Mouse (Mus musculus): ENCODE measurements around the gene Zfp235. TPM values are rescaled to one million over a fixed set of nuclear protein-coding genes. Genes with fewer than 3 reads are reported as not detected.

Zfp235 gene
- polyA plus RNA-seq, 1 experiment from 2014 or later, result 16.8 TPM

GRCm38 (mm10) chr7:24188901-24189570 is 55.1 kb downstream of the Zfp235 start:
- no peaks in the 10 kb centered on the region; the same call in 1 of the 2 replicates for H3K36me3 ChIP-seq (ENCODE audit: control insufficient read depth, insufficient read depth, low read length)
- H3K9ac ChIP-seq (ENCODE audit: low read depth, low read length), result no peak overlapping the region
- no peaks in the 10 kb centered on the region; the same call in 1 of the 2 replicates for H3K9me3 ChIP-seq (ENCODE audit: control insufficient read depth, low read length)
- ATAC-seq (ENCODE audit: low FRiP score, low TSS enrichment), result no peak
- H3K4me3 ChIP-seq (ENCODE audit: low read length), result no peak overlapping the region
- 69% methylated on average over 4 of the region's 4 CpGs for WGBS
- H3K4me1 ChIP-seq (ENCODE audit: control insufficient read depth, insufficient read depth, low read length), result no peaks in the 10 kb centered on the region
- no peak overlapping the region for H3K4me2 ChIP-seq (replicated peaks; ENCODE audit: low read depth, low read length)
- H3K27me3 ChIP-seq (ENCODE audit: control insufficient read depth, insufficient read depth, low read length), result no peaks in the 10 kb centered on the region
- H3K27ac ChIP-seq (ENCODE audit: low read depth, low read length), result no peak overlapping the region

- Histone ChIP-seq H3K4me1 (ENCODE audit: control insufficient read depth, insufficient read depth, low read length) (no peaks in the 10 kb centered on the region), H3K4me2 (replicated peaks; ENCODE audit: low read depth, low read length) (no peak overlapping the region), H3K36me3 (ENCODE audit: control insufficient read depth, insufficient read depth, low read length) (peaks cover 4% of the 10 kb centered on the region; the same call in 1 of the 2 replicates), H3K4me3 (ENCODE audit: low read length) (no peak overlapping the region), H3K9ac (ENCODE audit: low read depth, low read length) (no peak overlapping the region), H3K27ac (ENCODE audit: low read depth, low read length) (no peak overlapping the region), H3K27me3 (ENCODE audit: control insufficient read depth, insufficient read depth, low read length) (no peaks in the 10 kb centered on the region), H3K9me3 (ENCODE audit: control insufficient read depth, low read length) (peaks cover 5% of the 10 kb centered on the region; the same call in 1 of the 2 replicates)
- WGBS, result 82% methylated on average over 5 of the region's 5 CpGs
- ATAC-seq (ENCODE audit: low FRiP score, low TSS enrichment), result no peak
Measured at GRCm38 (mm10) chr7:24189571-24189944, 55.6 kb downstream of the Zfp235 start.

GRCm38 (mm10) chr7:24191361-24191760 is 57.4 kb downstream of the Zfp235 start:
- no peak overlapping the region for H3K9ac ChIP-seq (ENCODE audit: low read depth, low read length)
- WGBS, result 82% methylated on average over 2 of the region's 2 CpGs
- no peaks in the 10 kb centered on the region for H3K4me1 ChIP-seq (ENCODE audit: control insufficient read depth, insufficient read depth, low read length)
- H3K27me3 ChIP-seq (ENCODE audit: control insufficient read depth, insufficient read depth, low read length), result no peaks in the 10 kb centered on the region
- H3K9me3 ChIP-seq (ENCODE audit: control insufficient read depth, low read length), result peaks cover 9% of the 10 kb centered on the region; the same call in 1 of the 2 replicates
- no peak overlapping the region for H3K4me2 ChIP-seq (replicated peaks; ENCODE audit: low read depth, low read length)
- H3K4me3 ChIP-seq (ENCODE audit: low read length), result no peak overlapping the region
- ATAC-seq (ENCODE audit: low FRiP score, low TSS enrichment), result no peak
- no peak overlapping the region for H3K27ac ChIP-seq (ENCODE audit: low read depth, low read length)
- peaks cover 4% of the 10 kb centered on the region; the same call in 1 of the 2 replicates for H3K36me3 ChIP-seq (ENCODE audit: control insufficient read depth, insufficient read depth, low read length)

Other genes starting within 250 kb of the Zfp235 start
- gene Vmn1r178, start 242.2 kb upstream of the Zfp235 start, polyA plus RNA-seq (2014; fragmentation: Nextera tagmentation; extraction: Ambion mirVana), result not detected in 2 replicates
- gene Vmn1r179, start 207.2 kb upstream of the Zfp235 start, polyA plus RNA-seq (2014; fragmentation: Nextera tagmentation; extraction: Ambion mirVana), result not detected in 2 replicates
- gene Vmn1r180, start 183.5 kb upstream of the Zfp235 start, polyA plus RNA-seq (2014; fragmentation: Nextera tagmentation; extraction: Ambion mirVana), result not detected in 2 replicates
- gene Vmn1r181, start 159.6 kb upstream of the Zfp235 start, polyA plus RNA-seq (2014; fragmentation: Nextera tagmentation; extraction: Ambion mirVana), result not detected in 2 replicates
- not detected in 2 replicates for gene V1rd19, start 132.5 kb upstream of the Zfp235 start, polyA plus RNA-seq (2014; fragmentation: Nextera tagmentation; extraction: Ambion mirVana)
- not detected in 2 replicates for gene Vmn1r183, start 80.9 kb upstream of the Zfp235 start, polyA plus RNA-seq (2014; fragmentation: Nextera tagmentation; extraction: Ambion mirVana)
- gene Zfp180, start 52.2 kb upstream of the Zfp235 start, polyA plus RNA-seq (2014; fragmentation: Nextera tagmentation; extraction: Ambion mirVana), result 17.1 and 24.5 TPM in 2 replicates
- 4.0 and 5.3 TPM in 2 replicates for gene Zfp112, start 21.9 kb upstream of the Zfp235 start, polyA plus RNA-seq (2014; fragmentation: Nextera tagmentation; extraction: Ambion mirVana)
- gene Zfp114, start 40.9 kb downstream of the Zfp235 start, polyA plus RNA-seq (2014; fragmentation: Nextera tagmentation; extraction: Ambion mirVana), result 4.1 and 6.1 TPM in 2 replicates
- 6.8 and 12.0 TPM in 2 replicates for gene Zfp111, start 77.3 kb downstream of the Zfp235 start, polyA plus RNA-seq (2014; fragmentation: Nextera tagmentation; extraction: Ambion mirVana)
- gene Zfp109, start 103.4 kb downstream of the Zfp235 start, polyA plus RNA-seq (2014; fragmentation: Nextera tagmentation; extraction: Ambion mirVana), result 1.7 and 5.0 TPM in 2 replicates
- gene Zfp108, start 120.6 kb downstream of the Zfp235 start, polyA plus RNA-seq (2014; fragmentation: Nextera tagmentation; extraction: Ambion mirVana), result 1.6 and 3.5 TPM in 2 replicates
- gene Zfp93, start 136.3 kb downstream of the Zfp235 start, polyA plus RNA-seq (2014; fragmentation: Nextera tagmentation; extraction: Ambion mirVana), result 6.3 and 11.8 TPM in 2 replicates
- 31.3 and 39.5 TPM in 2 replicates for gene Zfp61, start 167.1 kb downstream of the Zfp235 start, polyA plus RNA-seq (2014; fragmentation: Nextera tagmentation; extraction: Ambion mirVana)
- gene Zfp94, start 182.5 kb downstream of the Zfp235 start, polyA plus RNA-seq (2014; fragmentation: Nextera tagmentation; extraction: Ambion mirVana), result 9.6 and 10.3 TPM in 2 replicates
- gene Tescl, start 199.8 kb downstream of the Zfp235 start, polyA plus RNA-seq (2014; fragmentation: Nextera tagmentation; extraction: Ambion mirVana), result 0.26 and 0.31 TPM in 2 replicates
- gene Lypd5, start 215.0 kb downstream of the Zfp235 start, polyA plus RNA-seq (2014; fragmentation: Nextera tagmentation; extraction: Ambion mirVana), result not detected in 2 replicates
- 2.6 and 3.3 TPM in 2 replicates for gene Kcnn4, start 236.1 kb downstream of the Zfp235 start, polyA plus RNA-seq (2014; fragmentation: Nextera tagmentation; extraction: Ambion mirVana)